Mouse (Mus musculus) heart, embryonic 14.5 days (tissue): Measurements from ENCODE around the gene Lyrm2. TPM values are rescaled to one million over a fixed set of nuclear protein-coding genes. Genes with fewer than 3 reads are reported as not detected.

Experiments
- ATAC-seq: fragments of 200-750 bp; cut with Nextera tagmentation; 2 replicates; pipeline ENCODE4 v1.8.0; 2017; ENCODE audit warnings: low read depth, moderate TSS enrichment; ENCODE audit not compliant: insufficient number of reproducible peaks, insufficient read depth, low FRiP score
- H3K27ac ChIP-seq, 2 experiments: fragments of 200-500 bp in 1 of 2; fragments of 300-500 bp in 1 of 2; sonication (generic) in 1 of 2; replicated peaks in 1 of 2; 2 replicates each; pipeline ENCODE4 v1.5.1; 2012 to 2014; ENCODE audit warnings: low read depth in 2 of 2, low read length in 2 of 2, control low read depth in 1 of 2, mild to moderate bottlenecking in 1 of 2, mixed read lengths in 1 of 2; ENCODE audit not compliant: control insufficient read depth in 1 of 2, insufficient read depth in 1 of 2
- H3K27me3 ChIP-seq: fragments of 300-500 bp; sonication (generic); 2 replicates; pipeline ENCODE4 v1.6.1; 2014; ENCODE audit warnings: mild to moderate bottlenecking, low read length, control low read depth; ENCODE audit not compliant: control insufficient read depth, insufficient read depth
- H3K36me3 ChIP-seq: fragments of 300-500 bp; sonication (generic); 2 replicates; pipeline ENCODE4 v1.6.1; 2014; ENCODE audit warnings: mild to moderate bottlenecking, control low read depth, low read length, mixed read lengths; ENCODE audit not compliant: control insufficient read depth, insufficient read depth
- H3K4me1 ChIP-seq, 2 experiments: fragments of 200-500 bp in 1 of 2; fragments of 300-500 bp in 1 of 2; sonication (generic) in 1 of 2; 2 replicates each; pipeline ENCODE4 v1.6.1; 2012 to 2014; ENCODE audit warnings: low read length in 2 of 2, control low read depth in 1 of 2, mixed read lengths in 1 of 2; ENCODE audit not compliant: control insufficient read depth in 2 of 2, insufficient read depth in 2 of 2
- H3K4me2 ChIP-seq: fragments of 300-500 bp; sonication (generic); 2 replicates; pipeline ENCODE4 v1.6.1; 2014; ENCODE audit warnings: mild to moderate bottlenecking, low read length
- H3K4me3 ChIP-seq, 2 experiments: fragments of 200-500 bp in 1 of 2; fragments of 300-500 bp in 1 of 2; sonication (generic) in 1 of 2; 2 replicates each; pipeline ENCODE4 v1.5.1; 2012 to 2014; ENCODE audit warnings: low read length in 2 of 2, mild to moderate bottlenecking in 2 of 2, control low read depth in 1 of 2, low read depth in 1 of 2, moderate library complexity in 1 of 2; ENCODE audit not compliant: control insufficient read depth in 1 of 2, insufficient read depth in 1 of 2
- H3K9ac ChIP-seq: fragments of 300-500 bp; sonication (generic); 2 replicates; pipeline ENCODE4 v1.6.1; 2014; ENCODE audit warnings: mild to moderate bottlenecking, low read length
- H3K9me3 ChIP-seq: fragments of 300-500 bp; sonication (generic); 2 replicates; pipeline ENCODE4 v1.6.1; 2016; ENCODE audit warnings: low read length, control low read depth; ENCODE audit not compliant: control insufficient read depth
- WGBS: fragments of 180-500 bp; shearing (Covaris S2); extraction: QIAGEN DNeasy Blood & Tissue Kit; methylation state at CpG from one replicate; pipeline ENCODE4 v1.1.7; 2014; 5-methylcytosine and 5-hydroxymethylcytosine counted together
- polyA plus RNA-seq: library from polyadenylated mRNA; unstranded; fragments of >200 nt; fragmentation: Nextera tagmentation; extraction: Ambion mirVana; gene quantifications from 2 replicates; pipeline ENCODE4 v1.2.1, GENCODE M21; 2014

The Lyrm2 gene
- polyA plus RNA-seq, 1 experiment from 2014 or later: 144 TPM

DNA sequence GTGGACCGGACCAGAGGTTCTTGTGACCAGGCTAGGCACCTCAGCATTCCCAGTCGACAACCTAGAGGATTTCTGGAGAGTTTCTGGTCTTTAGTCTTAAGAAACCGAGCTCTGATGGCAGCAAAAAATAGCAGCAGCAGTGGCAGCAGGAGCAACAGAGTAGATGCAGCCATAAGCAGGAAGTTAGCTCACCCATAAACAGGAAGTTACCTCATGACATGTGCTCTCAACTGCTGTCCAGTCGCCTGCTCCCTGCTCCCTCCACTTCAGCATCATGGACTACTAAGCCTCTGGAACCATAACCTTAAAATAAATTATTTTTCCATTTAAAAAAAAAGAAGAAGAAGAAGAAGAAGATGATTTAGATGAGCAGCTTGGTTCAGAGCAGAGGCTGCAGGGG is 11.0 kb upstream of the Lyrm2 start:
- Histone ChIP-seq H3K27ac (no peak overlapping the region), H3K4me3 (no peak overlapping the region), H3K9ac (no peak overlapping the region), H3K27me3 (no peaks in the 10 kb centered on the region), H3K9me3 (no peaks in the 10 kb centered on the region), H3K4me2 (no peak overlapping the region), H3K36me3 (no peaks in the 10 kb centered on the region), H3K4me1 (no peaks in the 10 kb centered on the region)
- 79% methylated on average over 4 of the region's 4 CpGs for WGBS
- ATAC-seq: no peak

GRCm38 (mm10) chr4:32798976-32799375 is 1.1 kb upstream of the Lyrm2 start:
- H3K27me3 ChIP-seq: no peaks in the 10 kb centered on the region
- WGBS: 96% methylated on average over 4 of the region's 4 CpGs
- H3K4me1 ChIP-seq: peaks cover 0 to 9% of the 10 kb centered on the region in 2 experiments; a peak in 3 of 4 replicates
- no peak overlapping the region for H3K4me2 ChIP-seq
- H3K9ac ChIP-seq: no peak overlapping the region
- peaks cover 8% of the 10 kb centered on the region; the same call in 1 of the 2 replicates for H3K36me3 ChIP-seq
- H3K9me3 ChIP-seq: no peaks in the 10 kb centered on the region
- no peak overlapping the region for H3K4me3 ChIP-seq
- ATAC-seq: no peak
- H3K27ac ChIP-seq: no peak overlapping the region

- peak overlapping the region; percentile 79 for H3K4me2 ChIP-seq
- H3K9ac ChIP-seq: peak overlapping the region; percentile 87
- peak overlapping the region; percentile 92 to 97 for H3K27ac ChIP-seq
- no peak for ATAC-seq
- WGBS: 11% methylated on average over 9 of the region's 9 CpGs
- peaks cover 0 to 9% of the 10 kb centered on the region in 2 experiments; a peak in 3 of 4 replicates for H3K4me1 ChIP-seq
- peaks cover 8% of the 10 kb centered on the region; the same call in 1 of the 2 replicates for H3K36me3 ChIP-seq
- H3K4me3 ChIP-seq: peak overlapping the region; percentile 64 to 65
- no peaks in the 10 kb centered on the region for H3K27me3 ChIP-seq
- no peaks in the 10 kb centered on the region for H3K9me3 ChIP-seq
Observed at GRCm38 (mm10) chr4:32800577-32801170, 621 bp downstream of the Lyrm2 start.

- Histone ChIP-seq H3K9ac (no peak overlapping the region), H3K4me1 (no peaks in the 10 kb centered on the region), H3K36me3 (no peaks in the 10 kb centered on the region), H3K9me3 (no peaks in the 10 kb centered on the region), H3K27ac (no peak overlapping the region), H3K4me2 (no peak overlapping the region), H3K27me3 (no peaks in the 10 kb centered on the region), H3K4me3 (no peak overlapping the region)
- WGBS: 68% methylated on average over 5 of the region's 5 CpGs
- no peak for ATAC-seq
Observed at GRCm38 (mm10) chr4:32817478-32817877, 17.4 kb downstream of the Lyrm2 start.

DNA sequence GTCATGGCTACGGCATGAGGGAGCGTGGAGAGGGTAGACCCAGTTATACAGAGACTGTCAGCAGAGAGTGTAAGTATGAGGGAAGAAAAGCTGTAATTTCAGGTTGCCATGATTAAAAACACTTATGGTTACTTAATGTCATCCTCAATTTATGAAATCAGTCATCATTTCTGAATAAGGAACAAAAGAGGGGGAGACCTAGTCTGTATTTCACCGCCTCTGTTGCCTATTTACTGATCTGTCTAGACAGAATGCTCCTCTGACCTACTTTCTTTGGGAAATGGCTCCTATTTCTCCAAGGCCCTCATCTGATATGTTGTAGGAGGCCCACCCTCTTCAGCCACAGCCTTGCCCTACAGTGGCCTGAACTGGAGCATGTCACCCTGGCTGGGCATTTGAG is 20.6 kb downstream of the Lyrm2 start:
- Histone ChIP-seq H3K36me3 (no peaks in the 10 kb centered on the region), H3K4me1 (no peaks in the 10 kb centered on the region), H3K9ac (no peak overlapping the region), H3K9me3 (no peaks in the 10 kb centered on the region), H3K27me3 (no peaks in the 10 kb centered on the region), H3K27ac (no peak overlapping the region), H3K4me3 (no peak overlapping the region), H3K4me2 (no peak overlapping the region)
- no peak for ATAC-seq
- WGBS: 89% methylated on average over 3 of the region's 3 CpGs

DNA sequence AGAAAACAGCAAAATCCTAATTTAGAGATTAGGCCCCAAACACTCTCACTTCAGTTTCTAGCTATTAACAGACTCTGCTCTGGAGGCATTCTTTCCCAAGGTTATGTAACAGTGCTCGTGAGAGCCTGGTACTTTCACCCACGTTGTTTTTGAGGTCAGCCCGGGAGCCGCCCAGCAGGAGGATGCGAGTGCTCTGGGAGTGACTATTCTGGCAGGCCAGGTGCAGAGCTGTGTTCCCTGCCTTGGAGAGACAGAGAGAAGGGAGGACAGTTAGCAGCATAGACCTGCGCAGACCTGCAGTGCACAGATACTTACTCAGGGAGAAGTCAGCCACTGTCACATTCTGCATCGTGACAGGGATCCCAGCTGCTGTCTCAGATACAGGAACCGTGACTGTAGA is 24.2 kb downstream of the Lyrm2 start:
- H3K27me3 ChIP-seq: no peaks in the 10 kb centered on the region
- H3K9ac ChIP-seq: no peak overlapping the region
- H3K27ac ChIP-seq: no peak overlapping the region
- ATAC-seq: no peak
- 69% methylated on average over 8 of the region's 8 CpGs for WGBS
- peaks cover 6 to 12% of the 10 kb centered on the region in 2 experiments; a peak in 3 of 4 replicates for H3K4me1 ChIP-seq
- no peak overlapping the region for H3K4me2 ChIP-seq
- no peak overlapping the region for H3K4me3 ChIP-seq
- H3K36me3 ChIP-seq: no peaks in the 10 kb centered on the region
- H3K9me3 ChIP-seq: no peaks in the 10 kb centered on the region

DNA sequence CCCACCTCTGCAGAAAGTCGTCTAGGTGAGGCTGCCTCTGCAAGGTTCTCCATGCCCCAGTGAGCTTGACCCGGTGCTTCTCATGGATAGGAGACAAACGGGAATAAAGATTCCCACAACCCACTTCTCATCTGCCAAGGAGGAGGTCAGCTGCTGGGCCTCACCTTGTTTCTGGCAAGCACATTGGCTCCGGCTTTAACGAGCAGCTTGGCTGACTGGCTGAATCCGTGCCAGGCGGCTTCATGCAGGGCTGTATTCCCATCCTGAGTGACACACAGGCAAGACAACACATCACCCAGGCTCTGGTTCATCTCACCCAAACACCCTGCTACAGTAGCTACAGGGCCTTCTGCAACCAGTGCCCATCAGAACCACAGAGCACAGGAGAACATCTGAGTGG is 26.9 kb downstream of the Lyrm2 start:
- Histone ChIP-seq H3K27me3 (no peaks in the 10 kb centered on the region), H3K4me1 (peaks cover 8 to 16% of the 10 kb centered on the region in 2 experiments; a peak in 3 of 4 replicates), H3K4me2 (no peak overlapping the region), H3K9me3 (no peaks in the 10 kb centered on the region), H3K27ac (no peak overlapping the region), H3K9ac (no peak overlapping the region), H3K36me3 (no peaks in the 10 kb centered on the region), H3K4me3 (no peak overlapping the region)
- 35% methylated on average over 7 of the region's 7 CpGs for WGBS
- ATAC-seq: peak; percentile 44; the same call in 1 of the 2 replicates
